Mouse (Mus musculus): ENCODE data around the gene Olfr148. TPM values are rescaled to one million over a fixed set of nuclear protein-coding genes. Genes with fewer than 3 reads are reported as not detected.

The Olfr148 gene
- total RNA-seq (2014; rRNA removed) (not detected in 2 replicates), polyA plus RNA-seq (2012; rRNA removed) (not detected in 2 replicates)

DNA sequence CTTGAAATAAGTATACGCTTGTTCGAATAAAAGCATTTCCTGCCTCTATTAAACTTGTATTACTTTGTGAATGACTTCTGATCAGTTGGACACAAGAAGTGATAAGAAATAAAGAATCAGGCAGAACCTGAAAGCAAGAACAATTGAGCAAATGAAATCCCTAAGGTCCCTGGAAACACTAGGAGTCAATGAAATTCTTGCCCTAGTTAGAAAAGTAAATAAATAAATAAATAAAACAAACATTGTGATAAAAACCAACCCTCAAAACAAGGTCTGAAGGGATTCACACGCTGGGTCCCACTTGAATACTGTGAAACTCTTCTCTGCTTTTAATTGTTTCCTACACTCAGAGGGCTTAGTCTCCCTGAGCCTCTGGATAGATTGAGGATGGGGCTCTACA is at the start of gene Olfr148:
Olfr148 (plus strand) TSS at position 301 of the 400 bp plus-strand sequence.
- Histone ChIP-seq H3K27me3 (ENCODE audit: control insufficient read depth, insufficient read depth, low read length) (no peaks in the 10 kb centered on the region), H3K4me3 (ENCODE audit: insufficient read depth, low read depth, low read length) (no peak within 1 kb of the TSS), H3K27ac (replicated peaks; ENCODE audit: insufficient read depth, low read depth, low read length) (no peak within 1 kb of the TSS), H3K4me1 (ENCODE audit: control insufficient read depth, insufficient read depth, low read length) (no peaks in the 10 kb centered on the region), H3K9ac (ENCODE audit: low read depth, low read length) (no peak within 1 kb of the TSS), H3K79me2 (ENCODE audit: control insufficient read depth, insufficient read depth, low read length) (no peaks in the 10 kb centered on the region), H3K36me3 (ENCODE audit: control insufficient read depth, insufficient read depth, low read length) (no peaks in the 10 kb centered on the region)
- TF ChIP-seq POLR2A (IDR thresholded peaks at IDR 0.05; ENCODE audit: extremely low read depth, insufficient read depth, low read length) (no peak), CTCF (IDR thresholded peaks at IDR 0.05; ENCODE audit: low read depth, low read length) (no peak)
- WGBS: 66% methylated on average over 3 of the region's 3 CpGs
- DNase-seq (ENCODE audit: extremely low read depth, low read depth, low spot score): no peak

DNA sequence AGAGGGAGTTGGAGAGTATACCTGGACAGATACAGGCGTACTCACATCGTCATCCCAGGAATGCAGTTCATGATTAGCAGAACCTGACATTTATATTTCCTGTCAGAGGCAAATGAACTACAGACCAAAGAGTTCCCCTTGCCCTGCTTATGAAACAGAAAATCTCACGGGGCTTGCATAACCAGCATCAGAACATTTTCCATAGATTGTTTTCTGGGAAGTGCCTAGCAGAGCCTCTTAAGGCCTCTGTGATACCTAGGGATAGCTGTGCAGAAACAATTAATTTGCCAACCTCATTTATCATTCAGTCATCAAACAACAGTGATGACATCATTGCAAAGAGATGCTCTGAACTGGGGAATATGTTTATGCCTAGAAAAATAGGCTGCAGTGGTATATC is 35.0 kb upstream of the Olfr148 start, which contains the start of gene Olfr959:
Olfr959 (minus strand) TSS at position 101 of the 400 bp plus-strand sequence.
- no peak for DNase-seq (ENCODE audit: extremely low read depth, low read depth, low spot score)
- Histone ChIP-seq H3K27me3 (ENCODE audit: control insufficient read depth, insufficient read depth, low read length) (no peaks in the 10 kb centered on the region), H3K4me1 (ENCODE audit: control insufficient read depth, insufficient read depth, low read length) (no peaks in the 10 kb centered on the region), H3K27ac (replicated peaks; ENCODE audit: insufficient read depth, low read depth, low read length) (no peak within 1 kb of the TSS), H3K4me3 (ENCODE audit: insufficient read depth, low read depth, low read length) (no peak within 1 kb of the TSS), H3K36me3 (ENCODE audit: control insufficient read depth, insufficient read depth, low read length) (no peaks in the 10 kb centered on the region), H3K9ac (ENCODE audit: low read depth, low read length) (no peak within 1 kb of the TSS), H3K79me2 (ENCODE audit: control insufficient read depth, insufficient read depth, low read length) (no peaks in the 10 kb centered on the region)
- WGBS: 74% methylated on average over 3 of the region's 3 CpGs
- TF ChIP-seq POLR2A (IDR thresholded peaks at IDR 0.05; ENCODE audit: extremely low read depth, insufficient read depth, low read length) (no peak), CTCF (IDR thresholded peaks at IDR 0.05; ENCODE audit: low read depth, low read length) (no peak)

DNA sequence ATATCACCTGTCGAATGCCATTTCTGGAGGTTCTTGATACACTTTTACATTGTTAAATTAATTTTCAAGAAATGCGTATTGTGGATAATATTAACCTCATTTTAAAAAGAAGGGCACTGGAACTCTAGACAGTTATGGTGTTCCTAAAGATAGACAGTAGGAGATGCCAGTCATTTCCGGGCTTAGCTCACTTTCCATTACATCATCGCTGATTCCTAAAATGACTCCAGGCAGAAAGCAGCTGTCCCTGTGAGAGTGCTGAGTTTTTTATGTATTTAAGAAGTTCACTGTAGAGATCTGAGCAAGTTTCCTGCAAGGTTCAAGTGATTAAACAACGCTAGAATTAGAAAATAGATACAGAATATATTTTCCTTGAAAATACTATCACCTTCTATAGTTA is 33.4 kb upstream of the Olfr148 start:
- Histone ChIP-seq H3K36me3 (ENCODE audit: control insufficient read depth, insufficient read depth, low read length) (no peaks in the 10 kb centered on the region), H3K79me2 (ENCODE audit: control insufficient read depth, insufficient read depth, low read length) (no peaks in the 10 kb centered on the region), H3K4me1 (ENCODE audit: control insufficient read depth, insufficient read depth, low read length) (no peaks in the 10 kb centered on the region), H3K27ac (replicated peaks; ENCODE audit: insufficient read depth, low read depth, low read length) (no peak overlapping the region), H3K9ac (ENCODE audit: low read depth, low read length) (no peak overlapping the region), H3K4me3 (ENCODE audit: insufficient read depth, low read depth, low read length) (no peak overlapping the region), H3K27me3 (ENCODE audit: control insufficient read depth, insufficient read depth, low read length) (no peaks in the 10 kb centered on the region)
- TF ChIP-seq CTCF (IDR thresholded peaks at IDR 0.05; ENCODE audit: low read depth, low read length): no peak
- no peak for TF ChIP-seq POLR2A (IDR thresholded peaks at IDR 0.05; ENCODE audit: extremely low read depth, insufficient read depth, low read length)
- 82% methylated on average over 5 of the region's 5 CpGs for WGBS
- DNase-seq (ENCODE audit: extremely low read depth, low read depth, low spot score): no peak

DNA sequence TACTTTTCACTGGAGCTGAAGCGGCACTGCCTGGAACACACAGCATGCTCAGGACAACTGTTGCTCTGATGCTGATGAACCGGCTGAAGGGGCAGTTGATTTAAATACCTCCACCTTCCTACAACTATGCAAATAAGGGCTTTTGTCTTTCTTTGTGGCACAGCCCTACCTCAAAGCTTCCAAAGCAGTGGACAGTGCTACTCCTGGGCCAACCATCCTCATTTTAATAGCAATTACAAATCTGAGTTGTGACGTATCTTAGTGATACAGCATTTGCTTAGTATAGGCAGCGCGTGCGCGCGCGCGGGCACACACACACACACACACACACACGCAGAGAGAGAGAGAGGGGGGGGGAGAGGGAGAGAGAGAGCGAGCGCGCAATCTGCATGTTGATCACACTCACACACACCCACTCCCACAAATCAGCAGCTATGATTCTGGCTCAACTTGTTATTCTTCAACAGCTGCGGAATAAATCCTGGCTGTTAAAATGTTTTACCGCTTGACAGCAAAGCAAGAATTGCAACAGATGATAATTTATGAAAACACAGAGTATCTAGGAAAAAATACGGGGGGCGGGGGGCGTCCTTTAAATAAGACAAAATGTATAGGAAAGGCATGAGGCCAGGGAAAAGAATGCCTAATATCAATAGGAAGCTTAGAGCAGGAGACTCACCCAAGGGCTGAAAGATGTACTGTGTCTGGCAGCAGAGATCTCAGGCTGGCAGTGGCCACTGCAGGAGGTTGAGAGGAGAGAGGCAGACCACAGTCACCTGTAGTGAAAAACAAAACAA is 7.7 kb upstream of the Olfr148 start:
- DNase-seq (ENCODE audit: extremely low read depth, low read depth, low spot score): no peak
- Histone ChIP-seq H3K36me3 (ENCODE audit: control insufficient read depth, insufficient read depth, low read length) (no peaks in the 10 kb centered on the region), H3K9ac (ENCODE audit: low read depth, low read length) (no peak overlapping the region), H3K4me1 (ENCODE audit: control insufficient read depth, insufficient read depth, low read length) (no peaks in the 10 kb centered on the region), H3K4me3 (ENCODE audit: insufficient read depth, low read depth, low read length) (no peak overlapping the region), H3K79me2 (ENCODE audit: control insufficient read depth, insufficient read depth, low read length) (no peaks in the 10 kb centered on the region), H3K27ac (replicated peaks; ENCODE audit: insufficient read depth, low read depth, low read length) (no peak overlapping the region), H3K27me3 (ENCODE audit: control insufficient read depth, insufficient read depth, low read length) (no peaks in the 10 kb centered on the region)
- TF ChIP-seq CTCF (IDR thresholded peaks at IDR 0.05; ENCODE audit: low read depth, low read length) (no peak), POLR2A (IDR thresholded peaks at IDR 0.05; ENCODE audit: extremely low read depth, insufficient read depth, low read length) (no peak)
- under 1% methylated on average over 19 of the region's 19 CpGs for WGBS

DNA sequence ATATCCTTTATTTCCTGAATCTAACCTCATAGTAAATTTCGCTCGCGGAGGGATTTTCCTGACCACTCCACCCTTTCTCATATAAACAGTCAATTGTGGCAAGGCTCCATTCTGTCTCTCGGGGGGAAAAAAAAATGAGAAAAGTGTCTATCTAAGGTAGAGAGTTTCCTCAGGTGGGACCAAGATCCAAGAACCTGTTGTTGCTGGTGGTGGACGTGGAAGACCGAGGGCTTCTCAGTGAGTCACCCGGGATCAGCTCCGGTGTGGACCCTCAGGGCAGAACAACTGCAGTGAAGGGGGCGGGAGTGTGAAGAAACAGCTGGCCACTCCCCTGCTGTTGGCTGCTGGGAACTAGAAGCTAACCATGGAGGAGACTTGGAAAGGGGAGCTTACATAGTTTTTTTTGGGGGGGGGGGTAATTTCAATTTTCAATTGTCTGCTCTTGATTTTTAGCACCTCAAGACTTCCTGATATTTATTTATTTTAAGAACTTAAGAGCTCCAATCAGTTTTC is 7.1 kb upstream of the Olfr148 start:
- no peaks in the 10 kb centered on the region for H3K4me1 ChIP-seq (ENCODE audit: control insufficient read depth, insufficient read depth, low read length)
- no peak overlapping the region for H3K27ac ChIP-seq (replicated peaks; ENCODE audit: insufficient read depth, low read depth, low read length)
- H3K79me2 ChIP-seq (ENCODE audit: control insufficient read depth, insufficient read depth, low read length): no peaks in the 10 kb centered on the region
- no peak for DNase-seq (ENCODE audit: extremely low read depth, low read depth, low spot score)
- H3K9ac ChIP-seq (ENCODE audit: low read depth, low read length): no peak overlapping the region
- TF ChIP-seq POLR2A (IDR thresholded peaks at IDR 0.05; ENCODE audit: extremely low read depth, insufficient read depth, low read length) (no peak), CTCF (IDR thresholded peaks at IDR 0.05; ENCODE audit: low read depth, low read length) (no peak)
- H3K27me3 ChIP-seq (ENCODE audit: control insufficient read depth, insufficient read depth, low read length): no peaks in the 10 kb centered on the region
- 1% methylated on average over 9 of the region's 9 CpGs for WGBS
- no peak overlapping the region for H3K4me3 ChIP-seq (ENCODE audit: insufficient read depth, low read depth, low read length)
- no peaks in the 10 kb centered on the region for H3K36me3 ChIP-seq (ENCODE audit: control insufficient read depth, insufficient read depth, low read length)

DNA sequence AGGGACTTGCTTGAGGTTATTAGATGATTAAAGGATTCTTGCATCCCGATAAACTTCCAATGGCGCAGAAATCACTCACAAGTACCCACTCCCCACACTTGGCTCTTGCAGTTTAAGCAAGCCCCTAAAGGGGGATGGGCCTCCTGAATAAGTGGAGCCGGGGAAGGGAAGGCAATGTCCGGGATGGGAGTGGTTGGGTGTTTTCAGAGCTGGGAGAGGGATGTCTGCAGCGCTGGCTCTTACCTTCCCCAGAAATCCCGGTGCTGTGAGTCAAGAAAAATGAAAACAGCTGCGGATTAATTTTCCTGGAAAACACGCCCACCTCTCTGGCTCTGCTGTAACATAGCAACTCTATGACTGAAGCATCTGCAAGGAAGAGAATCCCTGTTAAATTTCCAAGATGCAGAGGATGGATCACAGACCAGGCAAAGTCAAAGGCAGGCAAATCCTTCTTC is 6.4 kb upstream of the Olfr148 start, which contains the start of gene AW551984:
AW551984 (minus strand) TSS at position 405 of the 455 bp plus-strand sequence.
- TF ChIP-seq CTCF (IDR thresholded peaks at IDR 0.05; ENCODE audit: low read depth, low read length) (no peak), POLR2A (IDR thresholded peaks at IDR 0.05; ENCODE audit: extremely low read depth, insufficient read depth, low read length) (no peak)
- DNase-seq (ENCODE audit: extremely low read depth, low read depth, low spot score): no peak
- H3K36me3 ChIP-seq (ENCODE audit: control insufficient read depth, insufficient read depth, low read length): no peaks in the 10 kb centered on the region
- H3K27me3 ChIP-seq (ENCODE audit: control insufficient read depth, insufficient read depth, low read length): no peaks in the 10 kb centered on the region
- no peaks in the 10 kb centered on the region for H3K79me2 ChIP-seq (ENCODE audit: control insufficient read depth, insufficient read depth, low read length)
- WGBS: 1% methylated on average over 8 of the region's 8 CpGs
- H3K4me3 ChIP-seq (ENCODE audit: insufficient read depth, low read depth, low read length): no peak within 1 kb of the TSS
- no peak within 1 kb of the TSS for H3K27ac ChIP-seq (replicated peaks; ENCODE audit: insufficient read depth, low read depth, low read length)
- H3K9ac ChIP-seq (ENCODE audit: low read depth, low read length): no peak within 1 kb of the TSS
- H3K4me1 ChIP-seq (ENCODE audit: control insufficient read depth, insufficient read depth, low read length): no peaks in the 10 kb centered on the region
